Mouse (Mus musculus) brain, embryonic 14.5 days (tissue): ENCODE measurements at regions not wholly inside any gene's neighbourhood (a gene's known extent, or its start where the extent isn't known, plus 50 kb on each side); places are given as distances from the start of the nearest gene placed in this dataset.

Source experiments
- DNase-seq: peaks from one replicate; pipeline ENCODE4 v3.0.0-alpha.2; 2011; ENCODE audit warnings: low read depth
- CTCF ChIP-seq: fragments of 200-500 bp; IDR thresholded peaks from 2 replicates; pipeline ENCODE4 v1.5.1; 2012; ENCODE audit warnings: inconsistent platforms, mild to moderate bottlenecking, moderate library complexity, borderline replicate concordance; ENCODE audit not compliant: insufficient read depth, insufficient read length; ENCODE audit errors: extremely low read depth
- POLR2A ChIP-seq: fragments of 200-500 bp; IDR thresholded peaks from 2 replicates; pipeline ENCODE4 v1.6.1; 2012; ENCODE audit warnings: mild to moderate bottlenecking, inconsistent platforms, borderline replicate concordance; ENCODE audit not compliant: poor library complexity, insufficient read depth, insufficient read length, severe bottlenecking; ENCODE audit errors: extremely low read depth

GRCm38 (mm10) chr4:26422084-26422483 lies 75.4 kb upstream of the Manea start:
- TF ChIP-seq POLR2A (no peak), CTCF (no peak)
- no peak for DNase-seq

- TF ChIP-seq POLR2A, result no peak
- no peak for TF ChIP-seq CTCF
- no peak for DNase-seq
Measured at GRCm38 (mm10) chr4:26404266-26404665, 57.6 kb upstream of the Manea start.

- TF ChIP-seq CTCF, result no peak
- no peak for TF ChIP-seq POLR2A
- peak; percentile 22 for DNase-seq
Measured at GRCm38 (mm10) chr4:26402213-26402612, 55.5 kb upstream of the Manea start.
